Mouse (Mus musculus): ENCODE measurements around the gene Dock2.

The Dock2 gene

GRCm38 (mm10) chr11:34438429-34438828 is 345.3 kb downstream of the Dock2 start:
- in situ Hi-C loops (cut with MboI; ENCODE audit: unreplicated experiment in 2 of 2), result no loop called here

- in situ Hi-C loops (cut with MboI; ENCODE audit: unreplicated experiment in 2 of 2), result no loop called here
These were observed 346.2 kb downstream of the Dock2 start for GRCm38 (mm10) chr11:34437446-34437845.

- in situ Hi-C loops (cut with MboI; ENCODE audit: unreplicated experiment in 2 of 2), result no loop called here
These were observed 351.7 kb downstream of the Dock2 start for GRCm38 (mm10) chr11:34431978-34432377.

GRCm38 (mm10) chr11:34431371-34431770 is 352.3 kb downstream of the Dock2 start:
- in situ Hi-C loops (cut with MboI; ENCODE audit: unreplicated experiment in 2 of 2), result no loop called here

- in situ Hi-C loops (cut with MboI; ENCODE audit: unreplicated experiment in 2 of 2), result no loop called here
These were observed 352.8 kb downstream of the Dock2 start for GRCm38 (mm10) chr11:34430940-34431339.

- in situ Hi-C loops (cut with MboI; ENCODE audit: unreplicated experiment in 2 of 2), result no loop called here
These were observed 356.5 kb downstream of the Dock2 start for GRCm38 (mm10) chr11:34427212-34427611.

GRCm38 (mm10) chr11:34424546-34424945 is 359.1 kb downstream of the Dock2 start:
- in situ Hi-C loops (cut with MboI; ENCODE audit: unreplicated experiment in 2 of 2), result no loop called here

GRCm38 (mm10) chr11:34421061-34421460 is 362.6 kb downstream of the Dock2 start:
- in situ Hi-C loops (cut with MboI; ENCODE audit: unreplicated experiment in 2 of 2), result no loop called here

GRCm38 (mm10) chr11:34416619-34416979 is 367.1 kb downstream of the Dock2 start:
- in situ Hi-C loops (cut with MboI; ENCODE audit: unreplicated experiment in 2 of 2), result no loop called here

- in situ Hi-C loops (cut with MboI; ENCODE audit: unreplicated experiment in 2 of 2), result no loop called here
These were observed 367.6 kb downstream of the Dock2 start for GRCm38 (mm10) chr11:34415884-34416618.

GRCm38 (mm10) chr11:34406850-34407249 is 376.8 kb downstream of the Dock2 start:
- in situ Hi-C loops (cut with MboI; ENCODE audit: unreplicated experiment in 2 of 2), result no loop called here

GRCm38 (mm10) chr11:34406309-34406708 is 377.4 kb downstream of the Dock2 start:
- in situ Hi-C loops (cut with MboI; ENCODE audit: unreplicated experiment in 2 of 2), result no loop called here

- in situ Hi-C loops (cut with MboI; ENCODE audit: unreplicated experiment in 2 of 2), result no loop called here
These were observed 378.4 kb downstream of the Dock2 start for GRCm38 (mm10) chr11:34405311-34405710.

- in situ Hi-C loops (cut with MboI; ENCODE audit: unreplicated experiment in 2 of 2), result no loop called here
These were observed 382.3 kb downstream of the Dock2 start for GRCm38 (mm10) chr11:34401343-34401742.

- in situ Hi-C loops (cut with MboI; ENCODE audit: unreplicated experiment in 2 of 2), result no loop called here
These were observed 385.1 kb downstream of the Dock2 start for GRCm38 (mm10) chr11:34398555-34398954.

- in situ Hi-C loops (cut with MboI; ENCODE audit: unreplicated experiment in 2 of 2), result no loop called here
These were observed 386.0 kb downstream of the Dock2 start for GRCm38 (mm10) chr11:34397661-34398060.

- in situ Hi-C loops (cut with MboI; ENCODE audit: unreplicated experiment in 2 of 2), result no loop called here
These were observed 387.9 kb downstream of the Dock2 start for GRCm38 (mm10) chr11:34395802-34396201.

GRCm38 (mm10) chr11:34392105-34392504 is 391.6 kb downstream of the Dock2 start:
- in situ Hi-C loops (cut with MboI; ENCODE audit: unreplicated experiment in 2 of 2), result no loop called here

GRCm38 (mm10) chr11:34389261-34390116 is 394.2 kb downstream of the Dock2 start:
- in situ Hi-C loops (cut with MboI; ENCODE audit: unreplicated experiment in 2 of 2), result no loop called here

GRCm38 (mm10) chr11:34385001-34385688 is 398.5 kb downstream of the Dock2 start:
- in situ Hi-C loops (cut with MboI; ENCODE audit: unreplicated experiment in 2 of 2), result no loop called here

GRCm38 (mm10) chr11:34384178-34384577 is 399.5 kb downstream of the Dock2 start:
- in situ Hi-C loops (cut with MboI; ENCODE audit: unreplicated experiment in 2 of 2), result no loop called here

Measured in v-Abl transformed pro-B cells (cell line).